ENCODE assay signal across 24 mouse cellular contexts in the genomic region with DNA sequence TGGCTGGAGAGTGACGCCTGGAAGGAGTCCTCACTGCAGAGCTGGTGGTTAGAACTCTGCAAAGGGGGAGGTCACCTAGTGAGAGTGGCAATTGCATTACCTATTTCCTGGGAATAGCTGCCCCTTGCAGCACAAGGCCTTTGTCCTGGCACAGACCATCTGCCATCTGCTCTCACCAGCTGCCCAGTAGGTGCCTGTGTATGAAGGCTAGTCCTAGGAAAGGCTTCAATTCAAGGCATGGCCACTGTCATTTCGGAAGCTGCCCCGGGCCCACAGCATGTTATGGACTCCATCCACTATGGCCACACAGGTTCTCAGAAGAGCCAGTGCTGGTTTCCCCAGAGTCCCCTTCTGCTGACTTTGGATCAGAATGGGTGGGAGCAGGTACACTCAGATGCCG. TPM values are rescaled to one million over a fixed set of nuclear protein-coding genes. Genes with fewer than 3 reads are reported as not detected.
DNase-seq lines count a peak whose midpoint lies in the region; ATAC-seq lines count a peak whose summit lies in the region.
"Had no signal": no experiment of that assay in that cellular context is flagged by ENCODE, and none has a peak within 500 bp of the region (broad histone marks: within the 10 kb centered on the region; RNA-seq: fewer than 3 reads in every experiment).

No protein-coding gene starts in this region.

- WGBS in hindbrain, embryonic 13.5 days, result 95% methylated on average over 4 of the region's 4 CpGs
- 99% methylated on average over 4 of the region's 4 CpGs for WGBS in hindbrain, embryonic 11.5 days

- no peak overlapping the region for H3K4me3 ChIP-seq in hindbrain, embryonic 13.5 days
- no peak overlapping the region for H3K4me3 ChIP-seq in hindbrain, embryonic 11.5 days (ENCODE audit: low read depth, low read length)
- H3K4me3 ChIP-seq: forebrain, embryonic 15.5 days; heart, embryonic 15.5 days; hindbrain, embryonic 15.5 days; liver, embryonic 13.5 days; megakaryocyte, embryonic 14.5 days; neural tube, embryonic 15.5 days had no signal

- H3K27me3 ChIP-seq in hindbrain, embryonic 13.5 days, result no peaks in the 10 kb centered on the region
- H3K27me3 ChIP-seq in hindbrain, embryonic 11.5 days (ENCODE audit: control insufficient read depth, insufficient read depth, low read length), result no peaks in the 10 kb centered on the region
- H3K27me3 ChIP-seq: forebrain, embryonic 15.5 days; heart, embryonic 15.5 days; hindbrain, embryonic 15.5 days; liver, embryonic 13.5 days; megakaryocyte, embryonic 14.5 days; neural tube, embryonic 15.5 days had no signal

- H3K36me3 ChIP-seq in hindbrain, embryonic 13.5 days, result peaks cover 84% of the 10 kb centered on the region
- peaks cover 20% of the 10 kb centered on the region for H3K36me3 ChIP-seq in hindbrain, embryonic 11.5 days (ENCODE audit: control insufficient read depth, insufficient read depth, low read length)

- no peak for ATAC-seq in hindbrain, embryonic 13.5 days (ENCODE audit: low FRiP score)
- ATAC-seq in hindbrain, embryonic 11.5 days (ENCODE audit: low FRiP score), result no peak
- no peak for ATAC-seq in megakaryocyte-erythroid progenitor cell, adult 5-6 weeks (replicated peaks; ENCODE audit: low FRiP score, low TSS enrichment, poor library complexity, severe bottlenecking)
- ATAC-seq: forebrain, embryonic 15.5 days; intestine, embryonic 16.5 days had no signal

- DNase-seq in hindbrain, embryonic 11.5 days (ENCODE audit: low spot score), result no peak
- DNase-seq in brain, adult 2 months (ENCODE audit: low read depth, low spot score), result peak; percentile 99
- DNase-seq in cerebellum, adult 8-10 months, result peak; percentile 94
- DNase-seq in cerebellum, postnatal 36 days, result peak; percentile 95 to 96
- DNase-seq in layer of hippocampus, postnatal 25 days (ENCODE audit: extremely low spot score in 1 of 2, low spot score in 1 of 2), result no peak
- DNase-seq: adrenal gland, postnatal 25 days; gastrocnemius, postnatal 36 days; heart, postnatal 36 days; kidney, adult 9 months; kidney, postnatal 14 days; liver, embryonic 13.5 days; lung, embryonic 14.5 days; right cerebral cortex, adult 18-20 months; thymus, adult 18-20 months; thymus, postnatal 4 days had no signal

- H3K4me1 ChIP-seq in hindbrain, embryonic 13.5 days (replicated peaks), result peaks cover 9% of the 10 kb centered on the region
- no peaks in the 10 kb centered on the region; the same call in 1 of the 2 replicates for H3K4me1 ChIP-seq in hindbrain, embryonic 11.5 days (replicated peaks; ENCODE audit: control insufficient read depth, insufficient read depth, low read length)
- H3K4me1 ChIP-seq: hindbrain, embryonic 15.5 days had no signal

- no peaks in the 10 kb centered on the region for H3K9me3 ChIP-seq in hindbrain, embryonic 13.5 days
- no peaks in the 10 kb centered on the region for H3K9me3 ChIP-seq in hindbrain, embryonic 11.5 days (ENCODE audit: control insufficient read depth, low read length)
- H3K9me3 ChIP-seq: forebrain, embryonic 15.5 days; heart, embryonic 15.5 days; hindbrain, embryonic 15.5 days; liver, embryonic 13.5 days; megakaryocyte, embryonic 14.5 days; neural tube, embryonic 15.5 days had no signal

- no peak overlapping the region for H3K27ac ChIP-seq in hindbrain, embryonic 13.5 days
- no peak overlapping the region for H3K27ac ChIP-seq in hindbrain, embryonic 11.5 days (ENCODE audit: low read depth, low read length)
- H3K27ac ChIP-seq: forebrain, embryonic 15.5 days; heart, embryonic 15.5 days; hindbrain, embryonic 15.5 days; liver, embryonic 13.5 days; neural tube, embryonic 15.5 days had no signal

- H3K4me2 ChIP-seq in hindbrain, embryonic 13.5 days, result no peak overlapping the region
- H3K4me2 ChIP-seq in hindbrain, embryonic 11.5 days (replicated peaks; ENCODE audit: low read depth, low read length), result no peak overlapping the region
- H3K4me2 ChIP-seq: forebrain, embryonic 15.5 days; heart, embryonic 15.5 days; hindbrain, embryonic 15.5 days; liver, embryonic 13.5 days; lung, embryonic 14.5 days; neural tube, embryonic 15.5 days had no signal

- H3K9ac ChIP-seq in hindbrain, embryonic 13.5 days, result 0 out of 2 replicates have a peak overlapping the region, but pooled peaks have one; percentile 19
- no peak overlapping the region for H3K9ac ChIP-seq in hindbrain, embryonic 11.5 days (ENCODE audit: low read depth, low read length)
- H3K9ac ChIP-seq: forebrain, embryonic 15.5 days; heart, embryonic 15.5 days; hindbrain, embryonic 15.5 days; liver, embryonic 13.5 days; lung, embryonic 14.5 days; neural tube, embryonic 15.5 days had no signal

RNA-seq across cellular contexts. Expression of gene Hsd3b7, which starts 1.8 kb away (rescaled TPM):
- 9.6 TPM in 2 replicates for polyA plus RNA-seq in hindbrain, embryonic 13.5 days (2015; fragmentation: Nextera tagmentation; extraction: Ambion mirVana)
- polyA plus RNA-seq in hindbrain, embryonic 11.5 days (2014; fragmentation: Nextera tagmentation; extraction: Ambion mirVana), result 7.6 and 7.8 TPM in 2 replicates
- 1 to 10 TPM; 4.5 to 5.3 TPM for total RNA-seq in layer of hippocampus, postnatal 25 days (2021)
- 38.9 and 56.1 TPM in 2 replicates for total RNA-seq in megakaryocyte-erythroid progenitor cell, adult 5-6 weeks (2014; fragmentation: Nextera tagmentation)
- total RNA-seq in megakaryocyte-erythroid progenitor cell, adult 5-6 weeks (2017), result 16.8 and 60.3 TPM in 2 replicates

RNA-seq across cellular contexts. Expression of gene Gm49388, which starts 13.2 kb away (rescaled TPM):
- not detected in 2 replicates for polyA plus RNA-seq in hindbrain, embryonic 13.5 days (2015; fragmentation: Nextera tagmentation; extraction: Ambion mirVana)
- not detected in 2 replicates for polyA plus RNA-seq in hindbrain, embryonic 11.5 days (2014; fragmentation: Nextera tagmentation; extraction: Ambion mirVana)
- 1 to 10 TPM; 3.7 to 5.7 TPM for total RNA-seq in layer of hippocampus, postnatal 25 days (2021)
- 1.0 TPM in 1 of 2 replicates, not detected in the other for total RNA-seq in megakaryocyte-erythroid progenitor cell, adult 5-6 weeks (2014; fragmentation: Nextera tagmentation)
- 0.85 TPM in 1 of 2 replicates, not detected in the other for total RNA-seq in megakaryocyte-erythroid progenitor cell, adult 5-6 weeks (2017)
- polyA plus RNA-seq: forebrain, embryonic 15.5 days; heart, embryonic 15.5 days; hindbrain, embryonic 15.5 days; intestine, embryonic 16.5 days; liver, embryonic 13.5 days; neural tube, embryonic 15.5 days; stomach, embryonic 16.5 days had no signal

RNA-seq across cellular contexts. Expression of gene Setd1a, which starts 22.1 kb away (rescaled TPM):
- polyA plus RNA-seq in hindbrain, embryonic 13.5 days (2015; fragmentation: Nextera tagmentation; extraction: Ambion mirVana), result 17.8 and 20.9 TPM in 2 replicates
- 21.3 and 22.4 TPM in 2 replicates for polyA plus RNA-seq in hindbrain, embryonic 11.5 days (2014; fragmentation: Nextera tagmentation; extraction: Ambion mirVana)
- 10 to 100 TPM; 35.1 to 50.0 TPM for total RNA-seq in layer of hippocampus, postnatal 25 days (2021)
- 83.0 and 94.4 TPM in 2 replicates for total RNA-seq in megakaryocyte-erythroid progenitor cell, adult 5-6 weeks (2014; fragmentation: Nextera tagmentation)
- 10.6 and 19.5 TPM in 2 replicates for total RNA-seq in megakaryocyte-erythroid progenitor cell, adult 5-6 weeks (2017)

RNA-seq across cellular contexts. Expression of gene Stx4a, which starts 25.5 kb away (rescaled TPM):
- 22.2 and 24.3 TPM in 2 replicates for polyA plus RNA-seq in hindbrain, embryonic 13.5 days (2015; fragmentation: Nextera tagmentation; extraction: Ambion mirVana)
- 11.6 and 15.0 TPM in 2 replicates for polyA plus RNA-seq in hindbrain, embryonic 11.5 days (2014; fragmentation: Nextera tagmentation; extraction: Ambion mirVana)
- total RNA-seq in layer of hippocampus, postnatal 25 days (2021), result 10 to 100 TPM; 59.9 to 62.5 TPM
- total RNA-seq in megakaryocyte-erythroid progenitor cell, adult 5-6 weeks (2014; fragmentation: Nextera tagmentation), result 67.0 and 84.7 TPM in 2 replicates
- total RNA-seq in megakaryocyte-erythroid progenitor cell, adult 5-6 weeks (2017), result 31.5 and 44.7 TPM in 2 replicates

RNA-seq across cellular contexts. Expression of gene Stx1b, which starts 25.8 kb away (rescaled TPM):
- polyA plus RNA-seq in hindbrain, embryonic 13.5 days (2015; fragmentation: Nextera tagmentation; extraction: Ambion mirVana), result 38.7 and 40.9 TPM in 2 replicates
- 9.1 and 10.1 TPM in 2 replicates for polyA plus RNA-seq in hindbrain, embryonic 11.5 days (2014; fragmentation: Nextera tagmentation; extraction: Ambion mirVana)
- 100 to 1,000 TPM; 329 to 362 TPM for total RNA-seq in layer of hippocampus, postnatal 25 days (2021)
- total RNA-seq in megakaryocyte-erythroid progenitor cell, adult 5-6 weeks (2014; fragmentation: Nextera tagmentation), result 0.10 and 3.0 TPM in 2 replicates
- total RNA-seq in megakaryocyte-erythroid progenitor cell, adult 5-6 weeks (2017), result 0.19 and 4.3 TPM in 2 replicates

Comparison
In these comparisons a context has a peak if more than half of its experiments do, and no peak if none do; other contexts are left out.
1. DNase-seq: peak in brain, adult 2 months (single experiment), cerebellum, adult 8-10 months (single experiment) and cerebellum, postnatal 36 days (2 of 2); none in hindbrain, embryonic 11.5 days (single experiment) and layer of hippocampus, postnatal 25 days (0 of 2).